Mouse (Mus musculus): ENCODE results near the gene Lats2.

- no peak for TF ChIP-seq CTCF (IDR thresholded peaks at IDR 0.05; ENCODE audit: borderline replicate concordance, control insufficient read depth, extremely low read depth, insufficient read depth, low read length, poor library complexity)
- TF ChIP-seq POLR2A (IDR thresholded peaks at IDR 0.05; ENCODE audit: control insufficient read depth, extremely low read depth, insufficient read depth, low read length, poor library complexity) = no peak
Measured at GRCm38 (mm10) chr14:57729975-57730499, 28.2 kb downstream of the Lats2 start.
